Comparison of ENCODE assay signal across 16 mouse cellular contexts in genomic region chr19:44749061-44749990, GRCm38 (mm10). TPM values are rescaled to one million over a fixed set of nuclear protein-coding genes. Genes with fewer than 3 reads are reported as not detected.
A peak's percentile ranks its signal among the peaks of the same experiment; 100 is the strongest.
DNase-seq lines count a peak whose midpoint lies in the region; ATAC-seq and TF ChIP-seq lines count a peak whose summit lies in the region.
"Had no signal": no experiment of that assay in that cellular context is flagged by ENCODE, and none has a peak within 500 bp of the region (broad histone marks: within the 10 kb centered on the region; RNA-seq: fewer than 3 reads in every experiment).

No protein-coding gene starts in this region.

- TF ChIP-seq CTCF in forebrain, postnatal 0 days (IDR thresholded peaks at IDR 0.05; ENCODE audit: low read depth): no peak
- TF ChIP-seq CTCF in layer of hippocampus, adult 2 months (conservative IDR thresholded peaks at IDR 0.05): no peak

- no peaks in the 10 kb centered on the region for H3K36me3 ChIP-seq in forebrain, embryonic 14.5 days (ENCODE audit: control insufficient read depth, insufficient read depth, low read length)
- no peaks in the 10 kb centered on the region for H3K36me3 ChIP-seq in forebrain, postnatal 0 days (ENCODE audit: insufficient read depth)
- H3K36me3 ChIP-seq in hindbrain, embryonic 16.5 days (ENCODE audit: control insufficient read depth, insufficient read depth, low read length): no peaks in the 10 kb centered on the region
- H3K36me3 ChIP-seq: embryonic facial prominence, embryonic 13.5 days had no signal

- H3K9ac ChIP-seq in forebrain, embryonic 14.5 days (ENCODE audit: low read length): no peak overlapping the region
- H3K9ac ChIP-seq in forebrain, postnatal 0 days: no peak overlapping the region
- 0 out of 2 replicates have a peak overlapping the region, but pooled peaks have one; percentile 14 for H3K9ac ChIP-seq in hindbrain, embryonic 16.5 days (ENCODE audit: low read depth, low read length)
- H3K9ac ChIP-seq: embryonic facial prominence, embryonic 13.5 days had no signal

- WGBS in forebrain, embryonic 14.5 days: 1% methylated on average over 18 of the region's 18 CpGs
- 2% methylated on average over 18 of the region's 18 CpGs for WGBS in forebrain, postnatal 0 days
- 4% methylated on average over 18 of the region's 18 CpGs for WGBS in hindbrain, embryonic 16.5 days

- H3K9me3 ChIP-seq in forebrain, embryonic 14.5 days (replicated peaks; ENCODE audit: control insufficient read depth, low read length): no peaks in the 10 kb centered on the region
- no peaks in the 10 kb centered on the region for H3K9me3 ChIP-seq in forebrain, postnatal 0 days (ENCODE audit: low read length)
- H3K9me3 ChIP-seq in hindbrain, embryonic 16.5 days (ENCODE audit: control insufficient read depth, low read length): no peaks in the 10 kb centered on the region
- H3K9me3 ChIP-seq: embryonic facial prominence, embryonic 13.5 days had no signal

- H3K4me1 ChIP-seq in forebrain, embryonic 14.5 days (ENCODE audit: control insufficient read depth, insufficient read depth, low read length): no peaks in the 10 kb centered on the region
- no peaks in the 10 kb centered on the region for H3K4me1 ChIP-seq in forebrain, postnatal 0 days (ENCODE audit: insufficient read depth)
- no peaks in the 10 kb centered on the region for H3K4me1 ChIP-seq in brown adipose tissue, adult 24 weeks (ENCODE audit: control insufficient read depth, insufficient read depth, insufficient read length, low read length)
- peaks cover 3% of the 10 kb centered on the region; the same call in 1 of the 2 replicates for H3K4me1 ChIP-seq in hindbrain, embryonic 16.5 days (ENCODE audit: control insufficient read depth, insufficient read depth, low read depth, low read length)

- no peak overlapping the region for H3K4me3 ChIP-seq in forebrain, embryonic 14.5 days (ENCODE audit: low read depth, low read length)
- no peak overlapping the region for H3K4me3 ChIP-seq in forebrain, postnatal 0 days (ENCODE audit: low read depth, low read length)
- peak overlapping the region; percentile 43 for H3K4me3 ChIP-seq in brown adipose tissue, adult 24 weeks (ENCODE audit: insufficient read depth, low read depth, low read length)
- H3K4me3 ChIP-seq in hindbrain, embryonic 16.5 days (ENCODE audit: low read length): peak overlapping the region; percentile 32
- no peak overlapping the region for H3K4me3 ChIP-seq in layer of hippocampus, adult 2 months

- no peak for ATAC-seq in forebrain, embryonic 14.5 days
- no peak for ATAC-seq in forebrain, postnatal 0 days
- ATAC-seq in hindbrain, embryonic 16.5 days: no peak

- DNase-seq in forebrain, embryonic 14.5 days (ENCODE audit: low spot score): peak; percentile 16
- no peak for DNase-seq in forebrain, postnatal 0 days
- DNase-seq in neural tube, embryonic 10.5 days (ENCODE audit: extremely low spot score, low spot score): peak; percentile 53
- DNase-seq in layer of hippocampus, adult 2 months (ENCODE audit: low spot score in 2 of 2): no peak
- no peak for DNase-seq in urinary bladder, postnatal 25 days (ENCODE audit: low spot score)
- DNase-seq in ovary, postnatal 14 days (ENCODE audit: low spot score): no peak
- DNase-seq: heart, postnatal 14 days; left cerebral cortex, postnatal 4 days had no signal

- H3K27me3 ChIP-seq in forebrain, embryonic 14.5 days (replicated peaks; ENCODE audit: control insufficient read depth, insufficient read depth, low read length): peaks cover 98% of the 10 kb centered on the region
- peaks cover 95% of the 10 kb centered on the region for H3K27me3 ChIP-seq in forebrain, postnatal 0 days (ENCODE audit: insufficient read depth, low read length)
- peaks cover 76% of the 10 kb centered on the region for H3K27me3 ChIP-seq in hindbrain, embryonic 16.5 days (replicated peaks; ENCODE audit: control insufficient read depth, insufficient read depth, low read length)

- H3K27ac ChIP-seq in forebrain, embryonic 14.5 days (ENCODE audit: low read depth, low read length): no peak overlapping the region
- no peak overlapping the region for H3K27ac ChIP-seq in forebrain, postnatal 0 days (ENCODE audit: low read depth, low read length)
- no peak overlapping the region for H3K27ac ChIP-seq in brown adipose tissue, adult 24 weeks (replicated peaks; ENCODE audit: low read depth, low read length)
- H3K27ac ChIP-seq in hindbrain, embryonic 16.5 days (ENCODE audit: low read depth, low read length): peak overlapping the region; percentile 75
- no peak overlapping the region for H3K27ac ChIP-seq in layer of hippocampus, adult 2 months
- H3K27ac ChIP-seq: embryonic facial prominence, embryonic 13.5 days had no signal

- no peak overlapping the region for H3K4me2 ChIP-seq in forebrain, embryonic 14.5 days (ENCODE audit: low read length)
- H3K4me2 ChIP-seq in forebrain, postnatal 0 days (ENCODE audit: low read depth): no peak overlapping the region
- peak overlapping the region; percentile 47 for H3K4me2 ChIP-seq in hindbrain, embryonic 16.5 days (ENCODE audit: low read length)

RNA-seq across cellular contexts. Expression of gene Pax2, which starts 6.5 kb away (rescaled TPM):
- polyA plus RNA-seq in forebrain, embryonic 14.5 days (2014; fragmentation: Nextera tagmentation; extraction: Ambion mirVana): 0.09 TPM in 1 of 2 replicates, not detected in the other
- 0.05 TPM in 1 of 2 replicates, not detected in the other for total RNA-seq in forebrain, postnatal 0 days (2014; rRNA removed)
- 0.06 TPM in 2 replicates for polyA plus RNA-seq in forebrain, postnatal 0 days (2015; fragmentation: Nextera tagmentation; extraction: Ambion mirVana)
- not detected in 2 replicates for polyA plus RNA-seq in brown adipose tissue, adult 24 weeks (2012; ENCODE audit: insufficient read depth, insufficient read length, missing spikeins)
- polyA plus RNA-seq in hindbrain, embryonic 16.5 days (2015; fragmentation: Nextera tagmentation; extraction: Ambion mirVana): 11.9 and 12.1 TPM in 2 replicates
- under 1 TPM; 0.25 to 0.31 TPM for total RNA-seq in layer of hippocampus, adult 2 months (2021)
- total RNA-seq: adrenal gland, adult 18-20 months; gastrocnemius, adult 18-20 months; heart, postnatal 14 days had no signal
- polyA plus RNA-seq: intestine, postnatal 0 days; liver, embryonic 16.5 days; stomach, embryonic 14.5 days had no signal

Comparison
In these comparisons a context has a peak if more than half of its experiments do, and no peak if none do; other contexts are left out.
1. DNase-seq: peak in forebrain, embryonic 14.5 days (single experiment) and neural tube, embryonic 10.5 days (single experiment); none in forebrain, postnatal 0 days (single experiment), layer of hippocampus, adult 2 months (0 of 2), urinary bladder, postnatal 25 days (single experiment) and ovary, postnatal 14 days (single experiment).
2. H3K4me3 ChIP-seq: peak in brown adipose tissue, adult 24 weeks (single experiment) and hindbrain, embryonic 16.5 days (single experiment); none in forebrain, embryonic 14.5 days (single experiment), forebrain, postnatal 0 days (single experiment) and layer of hippocampus, adult 2 months (single experiment).
3. RNA of gene Pax2, which starts 6.5 kb away (polyA plus RNA-seq): 11.9 to 12.1 TPM in hindbrain, embryonic 16.5 days; 0.09 TPM in forebrain, embryonic 14.5 days, 0.06 TPM in forebrain, postnatal 0 days and not detected in brown adipose tissue, adult 24 weeks; every median in the first group is over 10 times any median in the second.